Mouse (Mus musculus): ENCODE results near the gene Rad9a.

- TF ChIP-seq CTCF (IDR thresholded peaks at IDR 0.05) (no peak), EP300 (IDR thresholded peaks at IDR 0.05) (no peak)
Measured at GRCm38 (mm10) chr19:4196048-4196447, 5.4 kb downstream of the Rad9a start.

Measured in lung, postnatal 0 days (tissue).